Mouse (Mus musculus) adipocyte (in vitro differentiated cells): ENCODE measurements around the gene Pde9a.
A peak's percentile ranks its signal among the peaks of the same experiment; 100 is the strongest.
"Not testable (repeated sequence)": the region's sequence is repeated elsewhere in the genome, so short reads cannot be mapped to it uniquely, and the experiment has no call there.

Experiments used
- DNase-seq: peaks from one replicate; pipeline ENCODE4 v3.0.0-alpha.2; 2016; ENCODE audit warnings: low spot score

Pde9a gene

DNA sequence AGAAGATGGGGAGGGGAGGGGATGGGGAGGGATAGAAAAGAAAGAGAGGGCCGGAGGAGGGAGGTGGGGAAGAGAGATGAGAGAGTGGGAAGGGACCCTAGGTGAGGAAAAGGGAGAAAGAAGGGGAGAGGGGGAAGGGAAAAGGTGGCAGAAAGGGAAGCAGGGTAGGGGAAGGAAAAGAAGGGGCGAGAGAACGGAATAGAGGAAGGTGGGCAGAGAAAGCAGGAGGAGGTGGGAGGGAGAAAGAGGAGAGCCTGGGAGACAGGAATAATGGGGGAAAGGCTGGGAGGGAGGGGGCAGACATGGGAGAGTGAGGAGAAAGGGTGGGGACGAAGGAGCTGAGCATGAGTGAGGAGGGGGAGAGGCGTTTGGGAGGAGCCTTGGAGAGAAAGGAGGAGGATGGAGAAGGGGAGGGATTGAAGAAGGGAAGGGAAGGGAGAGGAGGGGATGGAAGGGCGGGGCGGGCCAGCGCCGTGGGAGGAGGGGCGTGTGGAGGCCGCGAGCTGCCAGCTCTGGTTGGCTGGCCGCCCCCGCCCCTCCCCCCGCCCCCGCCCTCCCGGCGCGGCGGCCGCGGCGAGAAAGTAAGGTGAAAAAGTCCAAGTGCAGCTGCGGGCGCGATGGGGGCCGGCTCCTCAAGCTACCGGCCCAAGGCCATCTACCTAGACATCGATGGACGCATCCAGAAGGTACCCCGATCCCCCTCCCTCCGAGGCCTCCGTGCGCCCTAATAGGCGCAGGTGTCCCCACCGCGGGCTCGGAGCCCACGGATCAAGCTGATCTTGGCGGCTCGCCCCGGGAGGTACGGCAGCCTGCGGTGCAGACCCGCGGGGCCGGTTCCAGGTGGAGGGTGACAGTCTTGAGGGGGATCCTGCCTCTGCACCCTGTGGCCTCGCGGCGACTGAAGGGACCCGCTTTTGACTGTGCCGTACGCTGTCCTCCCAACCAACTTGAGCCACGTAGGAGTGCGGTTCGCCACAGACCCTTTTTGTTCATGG lies at the start of gene Pde9a:
TSS of gene Pde9a (plus strand) at position 540 of the 995 bp plus-strand sequence.
- no peak for DNase-seq

DNA sequence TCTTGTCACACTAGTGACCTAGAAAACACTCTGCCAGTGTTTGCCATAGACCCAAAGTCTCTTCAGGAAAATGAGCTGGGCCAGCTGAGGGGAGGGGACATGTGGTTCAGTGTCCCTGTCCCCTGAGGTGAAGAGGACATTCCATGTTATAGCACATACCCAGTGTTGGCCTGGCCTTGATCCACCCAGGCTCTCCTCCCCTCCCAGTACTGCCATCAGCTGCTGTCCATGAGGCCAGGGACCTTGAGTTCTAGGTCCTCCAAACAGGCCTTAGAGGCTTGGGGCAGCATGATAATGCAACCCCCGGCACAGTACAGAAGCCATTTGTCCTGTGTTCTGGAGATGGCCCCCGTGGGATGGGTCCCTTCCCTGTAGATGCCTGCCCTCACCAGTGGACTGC lies 46.2 kb upstream of the Pde9a start:
- DNase-seq: no peak

DNA sequence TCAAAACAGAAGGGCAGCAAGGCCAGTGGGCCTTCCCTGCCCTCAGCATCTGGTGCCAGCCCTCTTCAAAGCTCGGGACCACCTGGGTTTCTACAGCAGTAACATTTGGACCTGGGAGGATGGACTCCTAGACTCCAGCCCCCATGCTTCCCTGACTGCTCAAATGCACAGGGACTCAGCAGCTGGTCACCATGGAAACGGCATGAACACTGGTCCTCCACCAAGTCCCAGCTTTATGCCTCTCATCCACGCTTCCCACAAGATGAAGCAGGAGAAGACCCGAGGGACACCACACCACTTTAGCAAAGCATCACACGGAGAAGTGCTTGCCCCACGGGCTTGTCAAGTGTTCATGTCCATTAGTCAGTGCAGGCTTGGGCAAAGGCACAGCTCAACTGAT lies 43.8 kb upstream of the Pde9a start:
- DNase-seq: no peak

DNA sequence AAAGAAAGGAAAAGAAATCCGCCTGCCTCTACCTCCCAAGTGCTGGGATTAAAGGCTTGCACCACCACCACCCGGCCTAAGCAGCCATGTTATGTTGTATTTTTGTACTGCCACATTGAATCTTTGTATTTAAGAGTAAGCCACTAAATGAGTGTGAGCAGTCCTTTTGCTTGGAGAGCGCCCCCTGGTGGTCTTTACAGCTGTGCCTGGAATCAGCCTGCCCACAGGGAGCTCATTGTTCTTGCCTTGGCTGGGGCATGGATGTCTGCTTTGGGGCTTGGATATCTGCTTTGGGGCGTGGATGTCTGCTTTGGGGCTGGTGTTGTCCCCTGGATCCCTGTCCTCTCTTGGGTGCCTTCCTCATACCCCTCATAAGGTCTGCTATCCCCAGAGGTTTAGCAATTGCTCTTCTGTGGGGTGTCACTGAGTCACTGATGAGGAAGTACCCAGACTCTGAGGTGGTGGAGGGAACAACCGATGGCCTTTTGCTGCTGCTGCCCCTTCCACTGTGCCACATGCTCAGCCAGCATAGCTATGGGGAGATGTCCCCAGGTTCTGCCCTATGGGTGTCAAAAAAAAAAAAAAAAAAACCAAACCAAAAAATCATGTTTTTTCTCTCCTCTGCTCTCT lies 41.7 kb upstream of the Pde9a start:
- peak; percentile 74 for DNase-seq

DNA sequence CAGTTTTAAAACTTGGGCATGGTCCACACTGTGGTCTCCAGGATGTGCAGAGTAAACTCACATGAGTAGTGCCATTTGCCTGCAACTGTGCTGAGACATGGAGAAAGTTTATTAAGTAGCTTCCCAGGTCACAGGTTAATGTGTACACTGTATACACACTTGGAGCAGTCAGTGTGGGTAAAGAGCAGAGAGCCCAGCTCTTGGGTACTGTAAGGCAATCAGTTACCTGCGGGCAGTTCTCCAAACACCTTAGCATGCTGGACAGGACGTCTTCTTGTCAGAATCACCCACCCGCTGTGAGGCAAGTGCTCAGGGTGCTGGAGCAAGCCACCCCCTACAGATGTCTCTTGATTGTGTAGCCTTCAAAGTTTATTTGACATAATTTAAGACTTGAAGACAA lies 41.2 kb upstream of the Pde9a start:
- no peak for DNase-seq

DNA sequence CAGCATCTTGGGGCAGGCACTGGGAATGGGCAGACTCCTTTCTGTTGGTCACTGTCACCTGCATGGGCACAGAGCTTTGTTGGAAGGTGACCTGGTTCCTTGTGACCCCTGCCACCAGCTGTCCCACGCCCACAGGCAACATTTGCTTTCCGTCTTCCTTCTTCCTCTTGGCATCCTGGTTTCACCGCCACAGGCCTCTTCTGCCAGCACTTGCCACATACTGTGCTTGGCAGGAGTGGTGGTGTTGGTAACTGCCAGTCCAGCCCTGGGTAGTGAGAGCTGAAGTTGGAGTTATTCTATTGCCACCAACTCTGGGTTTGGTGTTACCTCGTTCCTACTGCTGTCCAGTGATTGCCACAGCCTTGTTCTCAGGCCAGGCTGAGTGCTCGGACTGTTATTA lies 37.9 kb upstream of the Pde9a start:
- no peak for DNase-seq

DNA sequence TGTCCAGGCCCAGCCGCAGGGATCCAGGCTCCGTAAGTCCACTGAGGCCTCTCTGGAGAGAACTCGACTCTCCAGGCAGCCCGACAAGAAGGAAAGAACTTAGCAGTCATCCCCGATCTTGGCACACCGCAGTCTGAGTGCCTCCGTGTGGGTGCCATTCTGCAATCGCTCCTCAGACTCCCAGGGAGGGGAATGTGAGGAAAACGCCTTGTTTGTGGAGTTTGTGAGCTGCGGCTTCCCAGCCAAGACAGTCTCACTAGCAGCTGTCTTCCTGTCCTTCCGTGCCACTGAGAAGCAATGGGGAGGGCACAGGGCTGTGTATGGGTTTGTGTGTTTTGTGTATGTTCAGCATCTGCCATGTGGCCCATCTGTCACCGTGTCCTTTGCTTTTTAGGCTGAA lies 36.6 kb upstream of the Pde9a start:
- no peak for DNase-seq

DNA sequence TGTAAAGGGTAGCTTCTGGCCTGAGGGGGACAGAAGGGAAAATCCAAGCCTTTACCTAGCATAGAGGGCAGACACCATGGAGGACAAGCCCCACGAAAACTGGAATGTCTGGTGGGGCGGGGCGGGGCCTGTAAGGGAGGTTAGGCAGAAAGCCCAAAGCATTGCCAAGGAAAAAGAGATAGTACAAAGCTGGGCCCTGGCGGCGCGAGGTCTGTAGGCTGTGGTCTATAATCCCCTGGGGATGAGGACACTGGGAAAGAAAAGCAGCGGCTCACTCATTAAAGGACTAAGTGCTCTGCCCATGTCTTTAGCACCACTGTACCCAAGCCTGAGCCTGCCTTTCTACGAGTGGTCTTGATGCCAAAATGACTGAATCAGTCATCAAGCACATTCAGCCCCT lies 34.0 kb upstream of the Pde9a start:
- DNase-seq: no peak

DNA sequence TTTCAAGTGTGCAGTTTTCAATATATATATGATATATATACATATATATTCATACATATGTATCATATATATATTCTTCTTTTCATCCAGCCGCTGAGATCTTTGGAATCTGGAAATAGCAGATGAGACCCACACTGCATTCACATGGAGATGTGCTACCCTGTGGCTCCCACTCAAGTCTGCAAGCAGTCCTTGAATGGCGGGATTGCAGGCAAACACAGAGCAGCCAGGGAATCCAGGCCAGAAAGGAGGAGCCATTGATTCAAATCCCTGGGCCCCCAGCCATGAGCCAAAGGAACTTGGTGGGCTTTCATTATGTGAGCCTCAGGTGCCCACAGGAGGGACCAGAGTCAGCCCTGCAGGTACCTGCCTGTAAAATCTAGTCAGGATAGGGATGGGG lies 32.8 kb upstream of the Pde9a start:
- DNase-seq: no peak

DNA sequence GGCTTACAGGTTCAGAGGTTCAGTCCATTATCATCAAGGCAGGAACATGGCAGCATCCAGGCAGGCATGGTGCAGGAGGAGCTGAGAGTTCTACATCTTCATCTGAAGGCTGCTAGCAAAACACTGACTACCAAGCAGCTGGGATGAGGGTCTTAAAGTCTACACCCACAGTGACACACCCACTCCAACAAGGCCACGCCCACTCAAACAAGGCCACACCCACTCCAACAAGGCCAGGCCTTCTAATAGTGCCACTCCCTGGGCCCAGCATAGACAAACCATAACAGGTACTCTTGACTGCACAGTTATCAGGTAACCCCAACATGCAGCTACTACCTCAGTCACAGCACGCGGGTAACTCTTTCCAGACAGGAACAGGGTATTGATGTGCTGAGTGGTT lies 31.3 kb upstream of the Pde9a start:
- not testable (repeated sequence) for DNase-seq

DNA sequence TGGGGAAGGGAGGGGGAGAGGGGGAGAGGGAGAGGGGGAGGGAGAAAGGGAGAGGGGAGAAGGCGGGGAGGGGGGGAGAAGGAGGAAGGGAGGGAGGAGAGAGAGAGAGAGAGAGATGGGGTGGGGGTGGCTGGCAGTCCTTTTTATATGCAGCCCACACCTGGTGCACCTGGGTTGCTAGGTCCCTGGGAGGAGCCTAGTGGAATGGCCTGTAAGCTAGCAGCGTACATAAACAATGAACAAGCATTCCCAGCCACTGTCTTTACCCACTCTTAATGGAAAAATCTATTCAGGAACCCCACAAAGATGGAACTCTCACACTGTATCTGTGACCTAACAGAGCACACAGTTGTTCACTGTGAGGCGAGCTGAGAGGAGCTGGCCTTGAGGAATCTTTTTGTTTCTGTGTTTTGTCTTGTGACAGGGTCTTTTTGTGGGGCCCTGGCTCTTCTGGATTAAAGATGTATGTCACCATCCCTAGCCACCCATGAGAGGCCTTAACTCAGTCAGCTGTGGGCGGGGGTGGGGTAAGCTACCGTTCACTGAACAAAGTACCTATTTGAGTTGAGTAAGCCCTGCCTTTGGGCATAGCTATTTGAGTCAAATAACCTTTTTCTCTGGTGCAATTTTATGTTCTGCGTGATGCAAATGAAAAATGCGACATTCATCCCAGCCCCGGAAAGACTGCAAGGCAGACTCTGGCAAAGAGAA lies 30.1 kb upstream of the Pde9a start:
- no peak for DNase-seq

DNA sequence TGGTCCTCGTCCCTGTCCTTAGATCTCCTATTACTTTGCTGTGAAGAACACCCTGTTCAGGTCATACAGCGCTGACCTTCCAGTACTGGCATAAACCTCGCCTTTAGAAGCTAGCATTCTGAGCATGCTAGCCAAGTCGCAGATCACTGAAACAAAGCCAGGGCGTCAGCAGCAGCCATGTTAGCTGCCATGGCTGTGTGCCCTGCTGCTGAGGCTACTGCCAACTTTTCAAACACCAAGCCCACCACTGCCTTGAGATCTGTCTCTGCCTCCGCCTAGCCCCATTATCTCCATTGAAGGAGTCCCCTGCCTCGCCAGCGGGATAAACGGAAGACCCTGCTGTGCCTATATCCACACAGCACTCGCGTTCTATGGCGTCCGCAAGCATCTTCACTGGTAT lies 25.4 kb upstream of the Pde9a start:
- DNase-seq: no peak

DNA sequence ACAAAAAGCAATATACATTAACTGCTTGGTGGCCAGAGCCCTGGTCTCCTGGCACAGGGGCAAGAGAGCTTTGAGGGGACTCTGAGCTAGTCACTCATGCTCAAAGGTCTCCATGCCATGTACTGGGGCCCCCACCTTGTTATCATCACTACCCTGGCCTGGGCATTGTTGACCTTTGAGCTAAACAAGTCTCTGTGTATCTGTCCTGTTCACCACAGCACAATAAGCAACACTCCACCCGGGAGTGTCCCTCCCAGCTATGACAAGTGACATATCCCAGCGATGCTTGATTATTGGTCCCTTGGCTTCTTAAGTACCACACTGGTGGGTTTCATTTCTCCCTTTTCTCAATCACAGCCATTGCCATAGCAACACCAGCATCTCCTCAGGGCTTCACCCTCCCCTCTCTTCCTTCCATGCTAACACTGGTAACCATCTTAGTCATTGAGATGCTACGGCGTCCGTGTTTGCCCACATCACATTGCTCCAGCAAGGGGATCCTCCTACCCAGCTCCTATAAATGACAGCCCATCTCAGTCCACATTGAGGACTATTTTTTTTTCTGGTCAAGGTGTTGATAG lies 20.3 kb upstream of the Pde9a start:
- no peak for DNase-seq

DNA sequence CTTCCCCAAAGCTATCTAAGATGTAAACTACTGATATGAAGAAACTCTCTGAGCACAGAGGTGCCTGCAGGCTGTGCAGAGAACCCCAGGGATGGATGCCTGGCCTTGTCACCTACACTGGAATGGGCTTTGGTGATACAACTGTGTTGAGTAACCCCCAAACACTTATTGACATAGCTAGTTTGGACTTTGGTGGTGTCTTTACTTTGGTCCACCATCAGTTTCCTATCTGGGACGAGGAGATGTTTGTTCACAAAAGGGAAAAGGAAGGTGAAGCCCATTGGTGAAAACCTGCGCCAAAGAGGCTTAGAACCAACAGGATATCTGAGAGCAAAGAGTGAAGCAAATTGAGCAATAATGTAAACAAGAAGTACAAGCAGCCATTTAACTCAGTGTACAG lies 15.8 kb upstream of the Pde9a start:
- DNase-seq: no peak

DNA sequence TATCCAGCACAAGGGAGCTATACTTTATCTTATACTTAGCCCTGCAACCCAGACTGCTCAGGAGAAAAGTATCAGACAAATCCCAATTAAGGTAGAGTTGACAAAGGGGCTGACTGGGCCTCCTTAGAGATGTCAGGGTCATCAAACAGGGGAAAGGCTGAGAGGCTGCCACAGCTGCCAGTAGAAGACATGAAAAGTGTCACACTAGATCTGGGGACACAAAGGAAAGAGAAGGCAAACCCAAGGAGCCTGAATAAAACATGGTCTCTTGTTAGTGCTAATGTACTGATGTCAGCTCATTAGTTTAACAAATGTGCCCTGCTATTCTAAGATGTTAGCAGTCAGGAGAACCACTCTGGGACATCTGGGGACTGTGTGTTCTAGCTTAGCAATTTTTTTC lies 15.1 kb upstream of the Pde9a start:
- no peak for DNase-seq

DNA sequence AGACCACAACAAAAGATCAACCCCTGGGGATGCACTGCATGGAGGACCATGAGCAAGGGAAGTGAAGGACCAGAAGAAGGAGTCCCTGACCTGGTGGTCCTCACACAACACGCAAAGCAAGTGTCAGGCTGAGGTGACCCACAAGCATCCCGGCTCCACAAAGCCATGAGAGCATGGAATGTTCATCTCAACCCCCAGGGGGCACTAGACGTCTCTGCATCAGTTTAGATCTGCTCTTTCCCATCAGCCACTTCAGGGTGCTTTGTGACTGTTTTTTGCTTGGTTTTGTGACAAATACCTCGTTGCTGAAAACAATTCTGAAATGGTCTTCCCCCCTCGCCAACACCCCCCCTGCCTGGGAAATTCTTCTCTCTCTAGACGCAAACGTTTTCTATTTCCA lies 8.0 kb upstream of the Pde9a start:
- peak; percentile 29 for DNase-seq

DNA sequence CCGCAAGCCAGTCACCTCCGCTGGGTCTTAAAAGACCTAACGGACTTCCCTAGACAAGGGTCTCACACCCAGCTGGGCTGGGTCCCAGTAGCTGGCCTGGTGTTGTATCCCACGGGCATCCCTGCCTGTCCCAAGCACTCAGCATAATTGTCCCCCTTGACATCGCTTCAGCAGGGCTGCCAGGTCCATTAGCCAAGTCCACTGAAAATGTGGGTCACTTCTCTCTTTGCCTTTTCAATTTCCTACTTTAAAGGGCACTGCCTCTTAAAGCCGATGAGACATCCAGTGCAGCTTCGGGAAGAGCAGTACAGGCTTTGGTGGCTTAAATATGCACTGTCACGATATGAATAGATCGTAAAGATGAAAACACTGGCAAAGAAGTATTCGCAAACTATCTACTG lies 7.6 kb upstream of the Pde9a start:
- DNase-seq: no peak

DNA sequence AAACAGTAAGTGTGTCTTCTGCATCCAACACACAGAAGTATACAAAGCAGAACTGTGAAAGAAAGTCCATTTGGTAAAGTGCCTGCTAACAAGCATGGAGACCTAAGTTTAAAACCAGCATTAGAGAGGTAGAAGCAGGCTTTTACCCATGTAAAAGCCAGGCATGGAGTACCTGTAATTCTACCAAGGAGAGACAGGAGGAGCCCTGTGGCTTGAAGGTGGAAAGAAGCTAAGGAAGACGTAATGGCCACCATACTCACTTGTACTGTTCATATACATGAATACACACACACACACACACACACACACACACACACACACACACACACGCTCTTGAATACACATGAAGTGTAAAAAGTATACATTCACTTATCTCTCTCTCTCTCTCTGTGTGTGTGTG lies 6.9 kb upstream of the Pde9a start:
- DNase-seq: no peak

DNA sequence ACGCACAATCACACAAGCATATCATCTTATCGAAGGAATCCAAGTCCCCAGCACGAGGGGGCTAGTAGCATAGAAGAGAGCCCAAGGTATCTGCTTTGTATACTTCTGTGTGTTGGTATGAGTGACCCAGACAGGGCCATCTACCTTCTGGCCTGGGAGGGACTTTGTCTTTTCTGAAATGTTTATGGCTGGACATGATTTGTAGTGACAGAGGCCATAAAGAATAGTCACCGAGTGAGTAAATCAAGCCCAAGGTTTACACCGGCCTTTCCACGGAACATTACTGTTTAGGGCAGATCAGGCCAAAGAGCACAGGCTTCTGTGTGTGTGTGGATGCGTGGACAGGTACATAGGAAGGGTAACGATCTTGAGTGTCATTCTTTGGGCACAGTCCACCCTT lies 6.1 kb upstream of the Pde9a start:
- DNase-seq: no peak

DNA sequence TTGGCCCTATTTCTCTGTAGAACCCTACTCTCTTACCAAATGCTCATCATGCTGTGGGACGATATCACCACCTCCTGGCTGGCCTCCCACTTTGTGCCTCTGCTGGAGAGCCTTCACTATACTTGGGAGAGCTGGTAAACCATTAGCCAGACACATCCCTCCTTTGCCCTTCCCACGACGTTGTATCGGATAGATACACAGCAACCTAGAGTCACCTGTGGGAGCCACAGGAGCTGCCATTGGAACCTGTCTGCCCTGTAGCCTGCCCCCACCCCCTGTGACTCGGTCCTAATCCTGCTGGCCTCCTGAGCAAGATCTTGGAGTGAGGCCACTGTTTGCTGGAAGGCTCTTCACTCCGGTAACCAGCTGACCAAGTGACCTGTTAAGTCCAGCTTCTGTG lies 2.7 kb upstream of the Pde9a start:
- no peak for DNase-seq

DNA sequence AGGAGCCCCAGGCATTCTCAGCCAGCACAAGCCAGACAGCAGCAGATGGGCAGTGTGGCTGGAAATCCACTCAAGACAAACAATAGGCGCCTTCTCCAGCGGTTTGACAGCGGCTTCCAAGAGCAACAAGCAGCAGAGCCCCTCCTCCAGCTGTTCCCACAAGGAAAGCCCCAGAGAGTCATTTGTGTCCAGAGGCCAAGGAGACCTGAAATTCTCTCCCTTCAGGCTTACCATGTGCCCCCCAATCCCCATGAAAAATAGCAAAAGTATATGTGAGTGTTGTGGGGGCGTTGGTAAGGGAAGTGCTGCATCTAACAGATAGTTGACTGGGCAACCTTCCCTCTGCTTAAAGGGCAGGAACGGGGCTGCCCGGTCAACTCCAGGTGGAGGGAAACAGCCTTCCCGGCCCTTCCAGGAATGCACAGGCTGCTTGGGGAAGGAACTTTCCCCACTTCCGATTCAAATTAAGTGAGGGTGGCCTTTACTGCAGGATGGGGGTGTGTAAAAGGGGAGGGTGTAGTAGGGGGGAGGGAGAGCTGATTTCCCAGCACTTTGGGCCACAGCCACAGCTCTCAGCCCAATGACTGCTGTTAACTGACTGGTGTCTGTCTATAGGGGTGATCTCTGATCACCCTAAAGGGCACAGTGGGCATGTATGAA lies 912 bp upstream of the Pde9a start:
- DNase-seq: no peak

DNA sequence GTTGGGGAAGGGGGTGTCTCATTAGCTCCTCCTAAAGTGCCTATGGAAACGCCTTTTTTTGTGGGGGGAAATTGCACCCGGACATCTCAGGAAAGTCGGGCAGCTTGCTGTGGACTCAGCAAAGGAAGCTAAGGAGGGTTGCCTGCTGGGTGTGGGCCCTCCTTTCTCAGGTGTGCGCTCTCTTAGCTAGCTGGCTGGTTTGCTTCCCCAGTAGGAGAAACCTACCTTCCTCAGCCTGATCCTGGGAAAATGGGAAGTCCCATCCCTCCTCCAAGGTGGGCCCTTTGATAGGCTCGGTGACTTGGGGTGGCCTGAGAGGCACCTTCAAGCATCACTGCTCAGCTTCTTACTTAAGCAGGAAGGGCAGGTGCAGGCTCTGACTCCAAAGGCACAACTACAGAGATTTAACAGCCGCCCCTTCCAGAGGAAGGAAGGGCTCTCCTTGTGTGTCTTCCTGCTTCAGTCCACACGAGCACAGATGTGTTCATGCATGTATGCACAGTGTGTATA lies 811 bp downstream of the Pde9a start:
- no peak for DNase-seq
